Mouse (Mus musculus): Measurements from ENCODE around the gene Cacna2d1.

GRCm38 (mm10) chr5:16355816-16356215, 421.3 kb downstream of the Cacna2d1 start:
- no peak for TF ChIP-seq CTCF (IDR thresholded peaks at IDR 0.05; ENCODE audit: insufficient read depth, low read depth, low read length)
- TF ChIP-seq POLR2A (IDR thresholded peaks at IDR 0.05; ENCODE audit: insufficient read depth, low read depth, low read length), result no peak
